Mouse (Mus musculus) limb, embryonic 15.5 days (tissue): ENCODE measurements at regions not wholly inside any gene's neighbourhood (a gene's known extent, or its start where the extent isn't known, plus 50 kb on each side); places are given as distances from the start of the nearest gene placed in this dataset.
A peak's percentile ranks its signal among the peaks of the same experiment; 100 is the strongest.

Source experiments
- ATAC-seq: fragments of 200-750 bp; cut with Nextera tagmentation; 2 replicates; pipeline ENCODE4 v1.8.0; 2017; ENCODE audit warnings: low read depth, moderate TSS enrichment; ENCODE audit not compliant: insufficient number of reproducible peaks, low FRiP score, low TSS enrichment
- H3K27ac ChIP-seq: fragments of 300-500 bp; sonication (generic); 2 replicates; pipeline ENCODE4 v1.5.1; 2015; ENCODE audit warnings: moderate library complexity, mild to moderate bottlenecking, inconsistent platforms
- H3K27me3 ChIP-seq: fragments of 300-500 bp; sonication (generic); 2 replicates; pipeline ENCODE4 v1.6.1; 2015; ENCODE audit warnings: inconsistent platforms
- H3K36me3 ChIP-seq: fragments of 300-500 bp; sonication (generic); 2 replicates; pipeline ENCODE4 v1.6.1; 2015; ENCODE audit warnings: inconsistent platforms
- H3K4me1 ChIP-seq: fragments of 300-500 bp; sonication (generic); 2 replicates; pipeline ENCODE4 v1.6.1; 2015; ENCODE audit warnings: inconsistent platforms
- H3K4me2 ChIP-seq: fragments of 300-500 bp; sonication (generic); 2 replicates; pipeline ENCODE4 v1.6.1; 2015; ENCODE audit warnings: mild to moderate bottlenecking, inconsistent platforms
- H3K4me3 ChIP-seq: fragments of 300-500 bp; sonication (generic); 2 replicates; pipeline ENCODE4 v1.5.1; 2015; ENCODE audit warnings: mild to moderate bottlenecking, inconsistent platforms
- H3K9ac ChIP-seq: fragments of 300-500 bp; sonication (generic); 2 replicates; pipeline ENCODE4 v1.6.1; 2015; ENCODE audit warnings: inconsistent platforms
- H3K9me3 ChIP-seq: fragments of 300-500 bp; sonication (generic); 2 replicates; pipeline ENCODE4 v1.6.1; 2016; ENCODE audit warnings: inconsistent platforms
- WGBS: fragments of 180-500 bp; shearing (Covaris S2); methylation state at CpG from one replicate; pipeline ENCODE4 v1.1.7; 2015; 5-methylcytosine and 5-hydroxymethylcytosine counted together

DNA sequence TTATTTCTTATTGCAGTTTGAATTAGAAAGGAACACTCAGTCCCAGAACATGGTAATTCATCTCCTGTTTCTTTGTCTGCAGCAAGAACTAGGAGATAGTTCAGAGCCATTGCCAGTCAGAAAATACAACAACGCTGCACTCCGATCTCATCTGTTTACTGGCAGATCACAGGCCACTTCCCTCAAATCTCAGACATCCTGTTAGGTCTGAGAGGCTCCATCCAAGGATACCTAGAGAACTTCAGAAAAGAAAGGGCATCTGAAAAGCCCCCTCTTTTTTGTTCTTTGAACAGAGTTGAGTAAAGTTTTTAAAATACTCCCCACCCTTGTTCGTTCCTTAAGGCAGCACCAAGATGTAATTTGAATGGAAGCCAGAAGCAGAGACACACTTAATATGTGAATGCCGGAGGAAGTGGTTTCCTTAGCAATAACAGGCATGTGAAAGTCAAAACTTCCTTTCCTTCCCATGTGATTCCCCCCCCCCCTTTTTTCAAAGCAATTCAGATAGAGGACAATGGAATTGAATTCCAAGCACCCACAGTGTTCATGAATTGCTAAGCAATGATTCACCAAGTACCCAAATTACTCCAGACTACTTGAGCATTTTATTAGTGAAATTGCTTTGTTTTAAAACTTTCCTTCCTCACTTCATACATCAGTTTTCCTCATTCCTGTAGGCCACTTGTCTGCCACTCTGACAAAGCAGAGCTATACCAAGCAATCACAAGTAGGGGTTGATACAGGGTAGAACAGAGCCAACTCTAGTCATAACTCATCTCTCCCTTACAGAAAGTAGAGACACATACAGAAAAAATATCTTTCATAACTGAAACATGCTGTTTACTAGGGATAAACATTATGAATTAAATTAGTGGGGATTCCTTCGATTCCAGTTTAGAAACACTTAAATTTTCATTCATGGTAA lies 100.7 kb upstream of the 4933415F23Rik start:
- WGBS, result 60% methylated on average over 5 of the region's 5 CpGs
- no peak overlapping the region for H3K4me2 ChIP-seq
- H3K9ac ChIP-seq, result no peak overlapping the region
- no peaks in the 10 kb centered on the region for H3K4me1 ChIP-seq
- no peaks in the 10 kb centered on the region for H3K27me3 ChIP-seq
- no peak for ATAC-seq
- H3K27ac ChIP-seq, result no peak overlapping the region
- no peaks in the 10 kb centered on the region for H3K9me3 ChIP-seq
- no peak overlapping the region for H3K4me3 ChIP-seq
- no peaks in the 10 kb centered on the region for H3K36me3 ChIP-seq

GRCm38 (mm10) chr1:23200460-23200859 lies 98.4 kb upstream of the 4933415F23Rik start:
- H3K36me3 ChIP-seq, result no peaks in the 10 kb centered on the region
- no peak overlapping the region for H3K27ac ChIP-seq
- no peak overlapping the region for H3K4me2 ChIP-seq
- H3K4me3 ChIP-seq, result no peak overlapping the region
- ATAC-seq, result no peak
- 50% methylated on average over 4 of the region's 4 CpGs for WGBS
- H3K9me3 ChIP-seq, result no peaks in the 10 kb centered on the region
- H3K27me3 ChIP-seq, result no peaks in the 10 kb centered on the region
- H3K4me1 ChIP-seq, result no peaks in the 10 kb centered on the region
- H3K9ac ChIP-seq, result no peak overlapping the region

DNA sequence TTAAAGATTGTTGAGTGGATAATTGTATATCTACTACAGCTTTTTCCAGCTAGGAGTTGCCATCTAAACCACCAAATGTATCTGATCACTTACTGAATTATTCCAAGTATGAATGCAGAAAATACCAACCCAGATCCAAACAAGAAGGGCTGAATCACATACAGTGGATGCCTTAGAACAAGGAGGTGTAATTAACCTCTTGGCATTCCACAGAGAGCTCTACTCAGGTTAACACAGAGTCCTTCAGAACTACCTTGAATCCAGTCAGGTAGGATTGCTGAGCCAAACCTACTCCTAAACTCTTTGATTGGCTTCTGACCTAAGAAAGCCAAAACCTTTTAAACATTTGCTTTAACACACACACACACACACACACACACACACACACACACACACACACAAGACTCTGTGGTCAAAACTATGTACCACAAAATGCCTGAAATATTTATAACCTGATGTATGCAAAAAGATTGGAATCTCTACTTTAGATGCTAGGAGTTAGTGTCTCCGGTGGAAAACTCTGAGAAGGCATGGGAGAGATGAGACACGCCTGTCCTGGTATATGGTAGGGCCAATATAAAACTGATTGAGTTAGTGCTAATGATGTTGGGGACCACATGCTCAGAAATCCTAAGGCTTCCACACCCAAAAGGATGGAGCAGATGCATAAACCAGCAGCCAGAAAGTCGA lies 88.4 kb upstream of the 4933415F23Rik start:
- no peak overlapping the region for H3K9ac ChIP-seq
- H3K27me3 ChIP-seq, result no peaks in the 10 kb centered on the region
- ATAC-seq, result no peak
- 76% methylated on average over 3 of the region's 3 CpGs for WGBS
- H3K4me1 ChIP-seq, result no peaks in the 10 kb centered on the region
- H3K36me3 ChIP-seq, result no peaks in the 10 kb centered on the region
- H3K9me3 ChIP-seq, result no peaks in the 10 kb centered on the region
- no peak overlapping the region for H3K4me3 ChIP-seq
- H3K4me2 ChIP-seq, result no peak overlapping the region
- no peak overlapping the region for H3K27ac ChIP-seq

- Histone ChIP-seq H3K4me1 (no peaks in the 10 kb centered on the region), H3K27ac (no peak overlapping the region), H3K4me2 (no peak overlapping the region), H3K4me3 (no peak overlapping the region), H3K9me3 (no peaks in the 10 kb centered on the region), H3K9ac (no peak overlapping the region), H3K36me3 (no peaks in the 10 kb centered on the region), H3K27me3 (no peaks in the 10 kb centered on the region)
- WGBS, result 93% methylated on average over 4 of the region's 4 CpGs
- ATAC-seq, result no peak
Measured at GRCm38 (mm10) chr1:23189790-23190189, 87.7 kb upstream of the 4933415F23Rik start.

- Histone ChIP-seq H3K27ac (peak overlapping the region; percentile 48; the same call in 1 of the 2 replicates), H3K4me3 (no peak overlapping the region)
Measured at GRCm38 (mm10) chr1:23188216-23188615, 86.2 kb upstream of the 4933415F23Rik start.

GRCm38 (mm10) chr1:23187446-23188206 lies 85.6 kb upstream of the 4933415F23Rik start:
- 59% methylated on average over 6 of the region's 6 CpGs for WGBS
- Histone ChIP-seq H3K4me2 (no peak overlapping the region), H3K9ac (no peak overlapping the region), H3K4me1 (no peaks in the 10 kb centered on the region), H3K27me3 (no peaks in the 10 kb centered on the region), H3K36me3 (no peaks in the 10 kb centered on the region), H3K9me3 (no peaks in the 10 kb centered on the region), H3K27ac (0 out of 2 replicates have a peak overlapping the region, but pooled peaks have one; percentile 43), H3K4me3 (no peak overlapping the region)
- ATAC-seq, result no peak

More at GRCm38 (mm10) chr1:23188216-23188615, 86.2 kb upstream of the 4933415F23Rik start:
- H3K9me3 ChIP-seq, result no peaks in the 10 kb centered on the region
- H3K4me2 ChIP-seq, result no peak overlapping the region
- H3K4me1 ChIP-seq, result no peaks in the 10 kb centered on the region
- no peaks in the 10 kb centered on the region for H3K36me3 ChIP-seq
- no peak for ATAC-seq
- H3K9ac ChIP-seq, result no peak overlapping the region
- H3K27me3 ChIP-seq, result no peaks in the 10 kb centered on the region
- WGBS, result 50% methylated on average over 5 of the region's 5 CpGs

DNA sequence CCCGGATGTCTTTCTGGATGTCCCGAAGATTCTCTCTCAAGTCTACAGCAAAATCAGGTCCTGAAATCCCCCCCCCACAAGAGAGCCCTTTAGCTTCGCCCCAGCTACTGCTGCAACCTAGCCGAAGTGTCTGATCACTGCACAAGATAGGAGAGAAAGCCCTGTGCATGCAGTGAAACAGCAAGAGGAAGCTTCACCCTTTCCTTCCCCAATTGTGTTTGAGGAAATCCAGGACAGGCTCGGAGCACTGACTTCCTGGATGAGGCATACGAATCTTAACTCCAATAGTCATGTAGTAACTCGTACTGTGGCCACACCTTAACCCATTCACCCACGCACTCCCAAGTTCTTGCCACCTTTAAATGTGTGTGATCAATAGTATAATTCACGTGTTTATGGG lies 82.7 kb upstream of the 4933415F23Rik start:
- Histone ChIP-seq H3K27me3 (no peaks in the 10 kb centered on the region), H3K36me3 (no peaks in the 10 kb centered on the region), H3K4me2 (no peak overlapping the region), H3K4me1 (no peaks in the 10 kb centered on the region), H3K27ac (no peak overlapping the region), H3K4me3 (no peak overlapping the region), H3K9ac (no peak overlapping the region), H3K9me3 (no peaks in the 10 kb centered on the region)
- no peak for ATAC-seq
- 75% methylated on average over 9 of the region's 9 CpGs for WGBS

DNA sequence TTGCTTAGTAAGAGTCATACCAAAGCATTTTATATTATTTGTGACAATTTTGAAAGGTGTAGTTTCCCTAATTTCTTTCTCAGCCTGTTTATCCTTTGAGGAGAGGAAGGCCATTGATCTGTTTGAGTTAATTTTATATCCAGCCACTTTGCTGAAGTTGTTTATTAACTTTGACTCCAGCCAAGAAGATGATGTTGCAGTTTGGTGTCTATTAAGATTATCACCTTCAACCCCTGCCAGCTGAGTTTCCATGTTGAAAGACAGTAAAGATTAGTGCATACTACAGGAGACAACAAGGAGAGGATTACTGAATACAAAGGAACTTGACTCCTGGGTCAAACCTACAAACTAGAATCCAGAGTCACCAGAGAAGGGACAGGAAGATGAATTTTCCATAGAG lies 80.5 kb upstream of the 4933415F23Rik start:
- no peak overlapping the region for H3K4me2 ChIP-seq
- H3K4me3 ChIP-seq, result no peak overlapping the region
- no peaks in the 10 kb centered on the region for H3K9me3 ChIP-seq
- H3K9ac ChIP-seq, result no peak overlapping the region
- H3K4me1 ChIP-seq, result no peaks in the 10 kb centered on the region
- H3K27ac ChIP-seq, result no peak overlapping the region
- no peak for ATAC-seq
- no peaks in the 10 kb centered on the region for H3K36me3 ChIP-seq
- H3K27me3 ChIP-seq, result no peaks in the 10 kb centered on the region

- Histone ChIP-seq H3K27ac (no peak overlapping the region), H3K36me3 (no peaks in the 10 kb centered on the region), H3K4me1 (no peaks in the 10 kb centered on the region), H3K4me2 (no peak overlapping the region), H3K4me3 (no peak overlapping the region), H3K9ac (no peak overlapping the region), H3K27me3 (no peaks in the 10 kb centered on the region), H3K9me3 (no peaks in the 10 kb centered on the region)
- WGBS, result 59% methylated on average over 6 of the region's 6 CpGs
- ATAC-seq, result no peak
Measured at GRCm38 (mm10) chr1:23178335-23178974, 76.4 kb upstream of the 4933415F23Rik start.

- Histone ChIP-seq H3K9ac (no peak overlapping the region), H3K9me3 (no peaks in the 10 kb centered on the region), H3K27ac (no peak overlapping the region), H3K4me2 (no peak overlapping the region), H3K4me1 (no peaks in the 10 kb centered on the region), H3K4me3 (no peak overlapping the region), H3K36me3 (no peaks in the 10 kb centered on the region), H3K27me3 (no peaks in the 10 kb centered on the region)
- WGBS, result 87% methylated on average over 11 of the region's 11 CpGs
- ATAC-seq, result no peak
Measured at GRCm38 (mm10) chr1:23174022-23174421, 72.0 kb upstream of the 4933415F23Rik start.

- no peak overlapping the region for H3K4me3 ChIP-seq
Measured at GRCm38 (mm10) chr1:23173054-23173802, 71.2 kb upstream of the 4933415F23Rik start.

More at GRCm38 (mm10) chr1:23173054-23173802, 71.2 kb upstream of the 4933415F23Rik start:
- H3K27me3 ChIP-seq, result no peaks in the 10 kb centered on the region
- no peak overlapping the region for H3K4me2 ChIP-seq
- no peaks in the 10 kb centered on the region for H3K9me3 ChIP-seq
- WGBS, result 49% methylated on average over 7 of the region's 7 CpGs
- no peak overlapping the region for H3K27ac ChIP-seq
- H3K4me1 ChIP-seq, result no peaks in the 10 kb centered on the region
- H3K9ac ChIP-seq, result no peak overlapping the region
- no peaks in the 10 kb centered on the region for H3K36me3 ChIP-seq
- ATAC-seq, result no peak
